Mouse (Mus musculus): ENCODE data around the gene Uckl1. TPM values are rescaled to one million over a fixed set of nuclear protein-coding genes. Genes with fewer than 3 reads are reported as not detected.

Uckl1 gene
- polyA plus RNA-seq, 1 experiment from 2014 or later = 56.3 TPM

DNA sequence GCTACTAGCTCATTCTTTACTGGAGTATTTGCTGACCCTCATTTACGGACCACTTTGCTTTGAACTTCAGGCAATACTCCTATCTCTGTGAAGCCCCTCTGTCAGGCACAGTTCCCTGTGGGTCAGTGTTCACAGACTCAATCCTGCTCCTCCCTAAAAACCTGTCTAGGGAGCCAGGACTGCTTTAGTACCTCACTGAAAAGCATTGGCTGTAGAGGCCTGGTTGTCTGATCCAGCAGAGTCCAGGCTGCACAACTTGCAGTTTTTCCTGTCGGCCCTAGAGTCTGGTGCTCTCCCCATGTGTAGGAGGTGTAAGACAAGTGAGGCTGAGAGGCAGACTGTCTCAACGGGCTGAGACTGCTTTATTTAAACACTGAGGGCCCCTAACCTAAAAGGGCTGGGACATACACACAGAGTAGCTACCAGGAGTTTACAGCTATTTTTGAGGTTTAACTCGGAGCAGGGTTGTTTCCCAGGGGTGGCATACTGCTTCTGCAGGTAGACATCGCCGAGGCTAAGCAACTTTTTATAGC, 15.6 kb upstream of the Uckl1 start:
- Histone ChIP-seq H3K36me3 (ENCODE audit: control insufficient read depth, insufficient read depth, low read length) (no peaks in the 10 kb centered on the region), H3K9me3 (ENCODE audit: control insufficient read depth, low read depth, low read length) (no peaks in the 10 kb centered on the region), H3K4me2 (replicated peaks; ENCODE audit: low read depth, low read length) (peak overlapping the region; percentile 63), H3K27ac (ENCODE audit: low read length) (no peak overlapping the region), H3K4me3 (ENCODE audit: low read depth, low read length) (peak overlapping the region; percentile 77), H3K27me3 (ENCODE audit: control insufficient read depth, insufficient read depth, low read length) (no peaks in the 10 kb centered on the region), H3K4me1 (ENCODE audit: control insufficient read depth, insufficient read depth, low read length) (peaks cover 16% of the 10 kb centered on the region), H3K9ac (replicated peaks; ENCODE audit: low read depth, low read length) (no peak overlapping the region)
- no peak for ATAC-seq (ENCODE audit: insufficient number of reproducible peaks, insufficient read depth, low FRiP score, low read depth)
- WGBS = 63% methylated on average over 6 of the region's 6 CpGs

DNA sequence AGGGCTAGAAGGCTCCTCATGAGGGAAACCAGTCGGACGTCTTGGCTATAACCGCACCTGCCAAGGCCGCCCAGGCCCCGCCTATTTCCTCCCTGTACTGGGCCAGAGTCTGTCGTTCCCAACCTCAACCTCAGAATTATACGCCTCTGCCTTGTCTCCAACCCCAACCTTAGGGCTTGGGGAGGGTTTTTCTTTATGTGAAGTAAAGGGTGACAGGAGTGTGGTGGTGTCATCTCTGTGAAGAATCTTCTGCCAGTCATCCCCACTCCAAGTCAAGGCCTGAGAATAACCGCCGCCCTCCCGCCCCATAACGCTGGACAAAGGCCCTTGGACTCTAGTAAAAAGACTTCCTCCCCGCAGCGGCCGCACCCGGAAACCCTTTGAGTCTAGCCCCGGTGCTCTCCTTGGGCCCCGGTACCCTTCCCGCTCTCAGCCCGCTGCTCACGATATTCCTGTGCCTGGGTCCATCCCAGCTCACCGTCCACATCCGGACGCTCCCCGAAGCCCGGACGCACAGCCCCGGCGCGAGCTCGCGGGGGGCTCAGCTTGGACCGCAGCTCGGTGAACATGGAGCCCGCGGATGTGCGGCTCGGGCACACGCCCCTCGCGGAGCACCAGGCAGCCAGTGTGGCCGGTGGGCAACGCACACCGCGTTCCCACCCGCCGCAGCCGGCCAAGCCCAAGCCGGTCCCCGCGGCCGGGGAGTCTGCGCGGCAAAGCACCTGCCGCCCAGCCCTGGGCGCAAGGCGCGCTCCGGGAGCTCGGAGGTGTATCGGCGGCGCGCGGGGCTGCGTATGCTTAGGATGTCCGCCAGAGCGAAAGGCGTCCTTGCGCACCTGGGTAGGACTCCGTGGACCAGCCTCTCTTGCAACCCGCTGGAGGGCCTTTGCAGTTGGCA, 14.0 kb upstream of the Uckl1 start, which contains the start of gene Samd10:
TSS of gene Samd10 (minus strand) at position 759 of the 898 bp plus-strand sequence.
- Histone ChIP-seq H3K4me2 (replicated peaks; ENCODE audit: low read depth, low read length) (peak within 1 kb of the TSS; percentile 82), H3K4me1 (ENCODE audit: control insufficient read depth, insufficient read depth, low read length) (peaks cover 16% of the 10 kb centered on the region), H3K4me3 (ENCODE audit: low read depth, low read length) (peak within 1 kb of the TSS; percentile 63), H3K36me3 (ENCODE audit: control insufficient read depth, insufficient read depth, low read length) (no peaks in the 10 kb centered on the region), H3K27me3 (ENCODE audit: control insufficient read depth, insufficient read depth, low read length) (no peaks in the 10 kb centered on the region), H3K9ac (replicated peaks; ENCODE audit: low read depth, low read length) (peak within 1 kb of the TSS; percentile 63), H3K27ac (ENCODE audit: low read length) (peak within 1 kb of the TSS; percentile 90), H3K9me3 (ENCODE audit: control insufficient read depth, low read depth, low read length) (no peaks in the 10 kb centered on the region)
- peak; percentile 35 for ATAC-seq (ENCODE audit: insufficient number of reproducible peaks, insufficient read depth, low FRiP score, low read depth)
- WGBS = 2% methylated on average over 71 of the region's 71 CpGs

DNA sequence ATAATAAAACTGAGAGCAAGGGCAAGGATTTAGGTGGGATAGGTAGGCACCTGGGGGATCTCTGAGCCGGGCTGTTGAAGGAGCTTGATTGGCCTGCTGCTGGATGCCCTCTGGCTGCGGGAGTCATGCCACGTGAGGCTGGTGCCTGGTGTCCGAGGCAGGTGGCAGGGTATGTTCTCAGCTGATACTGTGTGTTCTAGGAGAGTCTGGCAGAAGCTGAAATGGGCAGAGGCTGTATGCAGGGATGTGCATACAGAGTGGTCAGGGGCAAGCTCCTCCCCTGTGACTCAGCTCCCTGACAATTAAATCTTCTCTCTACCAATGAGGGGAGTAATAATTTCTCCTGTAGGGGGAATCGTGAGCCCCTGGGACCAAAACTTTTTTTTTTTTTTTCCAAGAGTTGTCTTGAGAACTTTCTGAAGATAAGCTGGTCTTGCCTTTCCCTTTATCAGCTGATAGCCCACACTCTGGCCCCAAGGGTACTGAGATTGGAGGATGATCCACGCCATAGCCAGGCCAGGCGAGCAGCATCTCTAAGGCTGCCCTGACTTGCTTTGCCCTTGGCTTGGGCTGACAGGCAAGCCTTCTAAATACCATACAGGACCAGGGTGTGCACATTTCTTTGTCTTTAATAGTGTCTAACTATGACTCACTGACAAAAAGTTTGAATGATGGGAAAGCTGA, 12.8 kb upstream of the Uckl1 start:
- H3K9ac ChIP-seq (replicated peaks; ENCODE audit: low read depth, low read length) = no peak overlapping the region
- H3K4me3 ChIP-seq (ENCODE audit: low read depth, low read length) = no peak overlapping the region
- 69% methylated on average over 7 of the region's 7 CpGs for WGBS
- H3K27me3 ChIP-seq (ENCODE audit: control insufficient read depth, insufficient read depth, low read length) = no peaks in the 10 kb centered on the region
- peaks cover 13% of the 10 kb centered on the region for H3K4me1 ChIP-seq (ENCODE audit: control insufficient read depth, insufficient read depth, low read length)
- H3K27ac ChIP-seq (ENCODE audit: low read length) = no peak overlapping the region
- no peaks in the 10 kb centered on the region for H3K9me3 ChIP-seq (ENCODE audit: control insufficient read depth, low read depth, low read length)
- peak overlapping the region; percentile 82; the same call in 1 of the 2 replicates for H3K4me2 ChIP-seq (replicated peaks; ENCODE audit: low read depth, low read length)
- no peak for ATAC-seq (ENCODE audit: insufficient number of reproducible peaks, insufficient read depth, low FRiP score, low read depth)
- H3K36me3 ChIP-seq (ENCODE audit: control insufficient read depth, insufficient read depth, low read length) = no peaks in the 10 kb centered on the region

DNA sequence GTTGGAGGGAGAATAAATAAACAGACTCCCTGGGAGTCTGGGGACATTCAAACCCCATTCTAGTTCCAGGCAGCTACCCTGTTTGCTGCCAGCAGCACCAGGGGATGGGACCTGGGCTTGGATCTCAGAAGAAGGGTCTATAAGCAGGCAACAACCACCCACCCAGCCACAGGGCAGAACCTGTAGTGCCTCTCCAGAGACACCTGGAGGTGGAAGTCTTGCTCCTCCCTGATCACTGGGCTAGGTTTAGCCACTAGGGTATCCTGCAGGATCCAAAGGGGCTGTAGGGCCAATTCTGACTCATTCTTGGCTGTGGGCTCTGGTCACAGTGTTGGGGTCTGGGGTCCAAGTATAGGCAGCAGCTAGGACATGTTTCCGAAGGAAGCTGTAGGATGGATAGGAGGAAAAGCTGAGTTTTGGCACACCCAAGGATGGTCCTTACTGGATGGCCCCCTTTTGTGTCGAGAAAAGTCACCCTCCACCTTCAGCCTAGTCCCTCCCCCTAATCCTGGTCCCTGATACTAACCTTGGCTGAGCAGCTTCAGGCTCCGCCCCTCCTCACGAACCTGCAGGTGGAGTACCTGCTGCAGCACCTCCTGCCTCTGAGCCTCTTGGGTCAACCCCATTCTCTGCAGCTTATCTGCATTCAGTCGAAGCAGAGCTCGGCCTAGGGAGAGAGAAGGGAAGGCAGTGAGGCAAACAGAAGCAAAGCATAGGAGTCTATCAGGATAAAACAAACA, 11.7 kb upstream of the Uckl1 start:
- no peaks in the 10 kb centered on the region for H3K9me3 ChIP-seq (ENCODE audit: control insufficient read depth, low read depth, low read length)
- H3K27me3 ChIP-seq (ENCODE audit: control insufficient read depth, insufficient read depth, low read length) = no peaks in the 10 kb centered on the region
- no peaks in the 10 kb centered on the region for H3K36me3 ChIP-seq (ENCODE audit: control insufficient read depth, insufficient read depth, low read length)
- no peak overlapping the region for H3K27ac ChIP-seq (ENCODE audit: low read length)
- no peak overlapping the region for H3K4me2 ChIP-seq (replicated peaks; ENCODE audit: low read depth, low read length)
- ATAC-seq (ENCODE audit: insufficient number of reproducible peaks, insufficient read depth, low FRiP score, low read depth) = no peak
- peaks cover 9% of the 10 kb centered on the region; the same call in 1 of the 2 replicates for H3K4me1 ChIP-seq (ENCODE audit: control insufficient read depth, insufficient read depth, low read length)
- H3K4me3 ChIP-seq (ENCODE audit: low read depth, low read length) = no peak overlapping the region
- 47% methylated on average over 6 of the region's 6 CpGs for WGBS
- no peak overlapping the region for H3K9ac ChIP-seq (replicated peaks; ENCODE audit: low read depth, low read length)

DNA sequence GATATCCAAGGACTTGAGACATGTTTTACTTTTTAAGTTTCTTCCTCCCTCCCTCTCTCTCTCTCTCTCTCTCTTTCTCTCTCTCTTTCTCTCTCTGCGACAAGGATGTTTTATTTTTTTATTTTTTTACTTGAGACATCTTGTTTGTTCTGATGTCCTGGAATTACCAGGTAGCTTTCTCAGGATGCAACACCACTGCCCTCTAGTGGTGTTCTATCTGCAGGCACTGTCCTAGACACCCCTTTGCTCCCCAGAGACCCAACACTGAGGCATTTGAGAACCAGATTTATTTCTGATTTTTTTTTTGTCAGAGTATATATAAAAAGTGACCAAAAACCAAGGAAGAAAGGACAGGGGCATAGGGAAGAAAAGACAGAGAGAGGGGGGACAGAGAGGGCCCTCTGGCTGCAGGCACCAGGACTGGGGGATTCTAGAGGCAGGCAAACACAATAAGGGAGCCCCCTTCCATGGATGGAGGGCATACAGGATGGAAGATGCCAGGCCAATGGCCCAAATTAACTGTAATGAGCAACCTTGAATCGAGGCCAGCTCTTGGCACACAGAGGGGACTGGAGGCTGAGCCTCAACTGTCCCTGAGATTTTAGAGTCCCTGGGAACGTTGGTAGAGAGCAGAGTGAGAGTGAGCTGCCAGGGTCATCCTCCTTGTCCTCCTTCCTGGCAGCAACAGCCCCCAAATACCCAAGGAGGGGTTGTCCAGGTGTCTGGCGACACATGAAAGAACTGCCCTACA, 10.4 kb upstream of the Uckl1 start:
- ATAC-seq (ENCODE audit: insufficient number of reproducible peaks, insufficient read depth, low FRiP score, low read depth) = no peak
- peaks cover 6% of the 10 kb centered on the region; the same call in 1 of the 2 replicates for H3K36me3 ChIP-seq (ENCODE audit: control insufficient read depth, insufficient read depth, low read length)
- peaks cover 9% of the 10 kb centered on the region; the same call in 1 of the 2 replicates for H3K4me1 ChIP-seq (ENCODE audit: control insufficient read depth, insufficient read depth, low read length)
- no peaks in the 10 kb centered on the region for H3K9me3 ChIP-seq (ENCODE audit: control insufficient read depth, low read depth, low read length)
- no peak overlapping the region for H3K9ac ChIP-seq (replicated peaks; ENCODE audit: low read depth, low read length)
- H3K4me2 ChIP-seq (replicated peaks; ENCODE audit: low read depth, low read length) = no peak overlapping the region
- H3K4me3 ChIP-seq (ENCODE audit: low read depth, low read length) = no peak overlapping the region
- 67% methylated on average over 4 of the region's 4 CpGs for WGBS
- no peaks in the 10 kb centered on the region for H3K27me3 ChIP-seq (ENCODE audit: control insufficient read depth, insufficient read depth, low read length)
- no peak overlapping the region for H3K27ac ChIP-seq (ENCODE audit: low read length)

DNA sequence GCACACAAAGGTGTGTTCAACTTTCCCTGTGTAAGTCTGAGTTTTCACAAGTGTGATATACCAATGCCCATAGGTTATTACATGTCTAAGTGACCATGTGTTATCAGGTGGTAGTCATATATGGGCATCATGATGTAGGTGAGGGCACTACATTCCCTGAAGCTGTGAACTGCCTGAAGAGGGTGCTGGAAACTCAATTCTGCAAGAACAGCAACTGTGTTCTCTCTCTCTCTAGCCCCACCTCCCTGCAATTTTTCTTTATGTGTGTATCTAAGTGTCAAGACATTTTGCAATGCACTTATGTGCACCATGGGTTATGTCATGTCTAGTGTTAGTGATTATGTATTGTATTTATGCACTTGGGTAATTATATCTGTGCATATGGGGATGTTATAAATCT, 9.2 kb upstream of the Uckl1 start:
- Histone ChIP-seq H3K36me3 (ENCODE audit: control insufficient read depth, insufficient read depth, low read length) (peaks cover 17% of the 10 kb centered on the region), H3K4me2 (replicated peaks; ENCODE audit: low read depth, low read length) (no peak overlapping the region), H3K9me3 (ENCODE audit: control insufficient read depth, low read depth, low read length) (no peaks in the 10 kb centered on the region), H3K9ac (replicated peaks; ENCODE audit: low read depth, low read length) (no peak overlapping the region), H3K4me1 (ENCODE audit: control insufficient read depth, insufficient read depth, low read length) (peaks cover 9% of the 10 kb centered on the region; the same call in 1 of the 2 replicates), H3K27ac (ENCODE audit: low read length) (no peak overlapping the region), H3K27me3 (ENCODE audit: control insufficient read depth, insufficient read depth, low read length) (no peaks in the 10 kb centered on the region), H3K4me3 (ENCODE audit: low read depth, low read length) (no peak overlapping the region)
- ATAC-seq (ENCODE audit: insufficient number of reproducible peaks, insufficient read depth, low FRiP score, low read depth) = no peak

DNA sequence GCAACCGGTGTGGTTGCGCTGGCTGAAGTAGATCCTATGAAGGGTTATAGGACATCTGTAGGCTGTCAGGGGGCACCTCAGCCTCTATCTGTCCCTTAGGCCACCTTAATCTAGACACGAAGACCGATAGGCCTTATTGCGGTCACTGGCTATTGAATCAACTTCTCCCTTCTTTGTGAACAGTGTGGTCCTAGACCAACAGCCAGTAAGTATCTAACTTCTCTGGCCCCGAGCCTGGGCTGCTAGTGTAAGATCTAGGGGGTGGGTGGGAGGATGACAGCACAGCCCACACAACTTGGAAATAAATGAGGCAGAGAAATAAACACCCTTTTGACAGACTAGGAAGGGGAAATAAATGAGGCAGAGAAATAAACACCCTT, 8.3 kb upstream of the Uckl1 start:
- H3K9ac ChIP-seq (replicated peaks; ENCODE audit: low read depth, low read length) = peak overlapping the region; percentile 97
- H3K36me3 ChIP-seq (ENCODE audit: control insufficient read depth, insufficient read depth, low read length) = peaks cover 26% of the 10 kb centered on the region
- WGBS = 3% methylated on average over 6 of the region's 6 CpGs
- peak overlapping the region; percentile 94 for H3K4me3 ChIP-seq (ENCODE audit: low read depth, low read length)
- no peaks in the 10 kb centered on the region for H3K9me3 ChIP-seq (ENCODE audit: control insufficient read depth, low read depth, low read length)
- H3K27me3 ChIP-seq (ENCODE audit: control insufficient read depth, insufficient read depth, low read length) = no peaks in the 10 kb centered on the region
- peak overlapping the region; percentile 83 for H3K27ac ChIP-seq (ENCODE audit: low read length)
- H3K4me1 ChIP-seq (ENCODE audit: control insufficient read depth, insufficient read depth, low read length) = peaks cover 9% of the 10 kb centered on the region; the same call in 1 of the 2 replicates
- ATAC-seq (ENCODE audit: insufficient number of reproducible peaks, insufficient read depth, low FRiP score, low read depth) = peak; percentile 23; the same call in 1 of the 2 replicates
- peak overlapping the region; percentile 78 for H3K4me2 ChIP-seq (replicated peaks; ENCODE audit: low read depth, low read length)

All from stomach, embryonic 14.5 days (tissue).